Mouse (Mus musculus): ENCODE measurements around the gene Zfp790. TPM values are rescaled to one million over a fixed set of nuclear protein-coding genes. Genes with fewer than 3 reads are reported as not detected.

The Zfp790 gene
- polyA plus RNA-seq, 1 experiment: 3.5 TPM

- no peak for DNase-seq
- Histone ChIP-seq H3K4me1 (replicated peaks; ENCODE audit: control insufficient read depth, insufficient read depth, low read length) (no peaks in the 10 kb centered on the region), H3K27me3 (ENCODE audit: control insufficient read depth, insufficient read depth, low read length) (no peaks in the 10 kb centered on the region), H3K27ac (ENCODE audit: control insufficient read depth, insufficient read depth, low read length) (no peak overlapping the region), H3K36me3 (ENCODE audit: control insufficient read depth, insufficient read depth, low read length) (no peaks in the 10 kb centered on the region), H3K4me3 (ENCODE audit: control insufficient read depth, insufficient read depth, low read length) (no peak overlapping the region)
- TF ChIP-seq POLR2A (IDR thresholded peaks at IDR 0.05; ENCODE audit: control insufficient read depth, extremely low read depth, insufficient read depth, low read length, poor library complexity) (no peak), CTCF (IDR thresholded peaks at IDR 0.05; ENCODE audit: borderline replicate concordance, control insufficient read depth, extremely low read depth, insufficient read depth, low read length, poor library complexity) (no peak)
- 91% methylated on average over 5 of the region's 5 CpGs for WGBS
Observed at GRCm38 (mm10) chr7:29807046-29807445, 8.9 kb upstream of the Zfp790 start.

GRCm38 (mm10) chr7:29812244-29812643 lies 3.7 kb upstream of the Zfp790 start:
- H3K4me1 ChIP-seq (replicated peaks; ENCODE audit: control insufficient read depth, insufficient read depth, low read length): peaks cover 14% of the 10 kb centered on the region
- WGBS: 90% methylated on average over 1 of the region's 1 CpGs
- H3K36me3 ChIP-seq (ENCODE audit: control insufficient read depth, insufficient read depth, low read length): no peaks in the 10 kb centered on the region
- H3K4me3 ChIP-seq (ENCODE audit: control insufficient read depth, insufficient read depth, low read length): no peak overlapping the region
- H3K27me3 ChIP-seq (ENCODE audit: control insufficient read depth, insufficient read depth, low read length): no peaks in the 10 kb centered on the region
- TF ChIP-seq POLR2A (IDR thresholded peaks at IDR 0.05; ENCODE audit: control insufficient read depth, extremely low read depth, insufficient read depth, low read length, poor library complexity) (no peak), CTCF (IDR thresholded peaks at IDR 0.05; ENCODE audit: borderline replicate concordance, control insufficient read depth, extremely low read depth, insufficient read depth, low read length, poor library complexity) (no peak)
- DNase-seq: no peak
- H3K27ac ChIP-seq (ENCODE audit: control insufficient read depth, insufficient read depth, low read length): no peak overlapping the region

- Histone ChIP-seq H3K27me3 (ENCODE audit: control insufficient read depth, insufficient read depth, low read length) (no peaks in the 10 kb centered on the region), H3K27ac (ENCODE audit: control insufficient read depth, insufficient read depth, low read length) (no peak overlapping the region), H3K36me3 (ENCODE audit: control insufficient read depth, insufficient read depth, low read length) (no peaks in the 10 kb centered on the region), H3K4me1 (replicated peaks; ENCODE audit: control insufficient read depth, insufficient read depth, low read length) (peaks cover 14% of the 10 kb centered on the region), H3K4me3 (ENCODE audit: control insufficient read depth, insufficient read depth, low read length) (no peak overlapping the region)
- DNase-seq: no peak
- TF ChIP-seq POLR2A (IDR thresholded peaks at IDR 0.05; ENCODE audit: control insufficient read depth, extremely low read depth, insufficient read depth, low read length, poor library complexity) (no peak), CTCF (IDR thresholded peaks at IDR 0.05; ENCODE audit: borderline replicate concordance, control insufficient read depth, extremely low read depth, insufficient read depth, low read length, poor library complexity) (no peak)
- 94% methylated on average over 2 of the region's 2 CpGs for WGBS
Observed at GRCm38 (mm10) chr7:29814381-29814780, 1.5 kb upstream of the Zfp790 start.

- no peaks in the 10 kb centered on the region for H3K36me3 ChIP-seq (ENCODE audit: control insufficient read depth, insufficient read depth, low read length)
- H3K4me3 ChIP-seq (ENCODE audit: control insufficient read depth, insufficient read depth, low read length): peak overlapping the region; percentile 97
- no peaks in the 10 kb centered on the region for H3K27me3 ChIP-seq (ENCODE audit: control insufficient read depth, insufficient read depth, low read length)
- H3K4me1 ChIP-seq (replicated peaks; ENCODE audit: control insufficient read depth, insufficient read depth, low read length): peaks cover 14% of the 10 kb centered on the region
- DNase-seq: peak; percentile 13
- H3K27ac ChIP-seq (ENCODE audit: control insufficient read depth, insufficient read depth, low read length): no peak overlapping the region
- WGBS: 4% methylated on average over 12 of the region's 12 CpGs
- TF ChIP-seq CTCF (IDR thresholded peaks at IDR 0.05; ENCODE audit: borderline replicate concordance, control insufficient read depth, extremely low read depth, insufficient read depth, low read length, poor library complexity) (no peak), POLR2A (IDR thresholded peaks at IDR 0.05; ENCODE audit: control insufficient read depth, extremely low read depth, insufficient read depth, low read length, poor library complexity) (no peak)
Observed at GRCm38 (mm10) chr7:29815061-29815784, 691 bp upstream of the Zfp790 start.

GRCm38 (mm10) chr7:29818619-29819254 lies 2.8 kb downstream of the Zfp790 start:
- 7% methylated on average over 12 of the region's 12 CpGs for WGBS

GRCm38 (mm10) chr7:29828001-29828400 lies 12.1 kb downstream of the Zfp790 start:
- no peak overlapping the region for H3K4me3 ChIP-seq (ENCODE audit: control insufficient read depth, insufficient read depth, low read length)
- TF ChIP-seq CTCF (IDR thresholded peaks at IDR 0.05; ENCODE audit: borderline replicate concordance, control insufficient read depth, extremely low read depth, insufficient read depth, low read length, poor library complexity): no peak
- no peak for TF ChIP-seq POLR2A (IDR thresholded peaks at IDR 0.05; ENCODE audit: control insufficient read depth, extremely low read depth, insufficient read depth, low read length, poor library complexity)
- no peak for DNase-seq
- H3K36me3 ChIP-seq (ENCODE audit: control insufficient read depth, insufficient read depth, low read length): peaks cover 52% of the 10 kb centered on the region
- H3K4me1 ChIP-seq (replicated peaks; ENCODE audit: control insufficient read depth, insufficient read depth, low read length): no peaks in the 10 kb centered on the region
- WGBS: 98% methylated on average over 12 of the region's 12 CpGs
- no peaks in the 10 kb centered on the region for H3K27me3 ChIP-seq (ENCODE audit: control insufficient read depth, insufficient read depth, low read length)
- no peak overlapping the region for H3K27ac ChIP-seq (ENCODE audit: control insufficient read depth, insufficient read depth, low read length)

More at GRCm38 (mm10) chr7:29818619-29819254, 2.8 kb downstream of the Zfp790 start:
- H3K4me1 ChIP-seq (replicated peaks; ENCODE audit: control insufficient read depth, insufficient read depth, low read length): peaks cover 14% of the 10 kb centered on the region
- peak; percentile 80 for DNase-seq
- H3K36me3 ChIP-seq (ENCODE audit: control insufficient read depth, insufficient read depth, low read length): peaks cover 8% of the 10 kb centered on the region; the same call in 1 of the 2 replicates
- H3K27me3 ChIP-seq (ENCODE audit: control insufficient read depth, insufficient read depth, low read length): no peaks in the 10 kb centered on the region
- H3K27ac ChIP-seq (ENCODE audit: control insufficient read depth, insufficient read depth, low read length): no peak overlapping the region
- peak overlapping the region; percentile 72 for H3K4me3 ChIP-seq (ENCODE audit: control insufficient read depth, insufficient read depth, low read length)
- TF ChIP-seq CTCF (IDR thresholded peaks at IDR 0.05; ENCODE audit: borderline replicate concordance, control insufficient read depth, extremely low read depth, insufficient read depth, low read length, poor library complexity) (no peak), POLR2A (IDR thresholded peaks at IDR 0.05; ENCODE audit: control insufficient read depth, extremely low read depth, insufficient read depth, low read length, poor library complexity) (no peak)
